Mouse (Mus musculus): ENCODE measurements around the gene Nectin1. TPM values are rescaled to one million over a fixed set of nuclear protein-coding genes. Genes with fewer than 3 reads are reported as not detected.

Gene Nectin1
- polyA plus RNA-seq, 2 experiments, result 1.1 to 1.2 TPM

DNA sequence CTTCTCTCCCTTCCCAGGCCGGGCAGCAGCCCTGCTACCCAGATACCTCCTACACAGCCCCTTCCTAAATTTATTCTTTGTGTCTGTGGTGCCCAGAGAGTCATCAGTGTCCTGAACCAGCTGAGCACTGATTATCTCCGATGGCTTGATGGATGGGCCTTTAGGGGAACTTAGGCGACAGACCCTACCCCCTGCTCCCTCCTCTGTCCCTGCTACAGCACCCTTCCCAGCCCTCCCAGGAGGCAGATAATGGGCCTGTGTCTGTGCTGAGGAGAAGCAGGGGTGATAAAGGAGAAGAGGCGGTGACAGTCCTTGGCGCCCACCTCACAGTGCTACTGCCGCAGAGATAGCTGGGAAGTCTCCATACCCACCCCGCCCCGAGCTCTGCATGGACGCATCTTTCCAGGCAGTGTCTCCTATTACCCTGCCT lies 11.0 kb downstream of the Nectin1 start:
- Histone ChIP-seq H3K27me3 (ENCODE audit: control insufficient read depth, insufficient read depth, low read length) (no peaks in the 10 kb centered on the region), H3K9me3 (ENCODE audit: control insufficient read depth, low read length) (no peaks in the 10 kb centered on the region), H3K27ac (no peak overlapping the region), H3K4me3 (ENCODE audit: insufficient read depth in 1 of 2, low read depth in 2 of 2, low read length in 2 of 2) (no peak overlapping the region), H3K4me1 (replicated peaks; ENCODE audit: control insufficient read depth in 2 of 2, insufficient read depth in 2 of 2, low read length in 1 of 2) (peaks cover 0 to 10% of the 10 kb centered on the region in 2 experiments; a peak in 2 of 4 replicates), H3K36me3 (replicated peaks; ENCODE audit: control insufficient read depth, insufficient read depth, low read depth) (no peaks in the 10 kb centered on the region), H3K4me2 (ENCODE audit: low read depth) (no peak overlapping the region), H3K9ac (replicated peaks) (no peak overlapping the region)
- DNase-seq (ENCODE audit: low read depth in 3 of 3, low spot score in 3 of 3), result no peak
- WGBS (ENCODE audit: insufficient replicate concordance), result 41% methylated on average over 9 of the region's 9 CpGs
- no peak for TF ChIP-seq EP300 (IDR thresholded peaks at IDR 0.05; ENCODE audit: low read depth)
- no peak for TF ChIP-seq CTCF (IDR thresholded peaks at IDR 0.05; ENCODE audit: low read depth)
- no peak for ATAC-seq (ENCODE audit: insufficient read depth)

DNA sequence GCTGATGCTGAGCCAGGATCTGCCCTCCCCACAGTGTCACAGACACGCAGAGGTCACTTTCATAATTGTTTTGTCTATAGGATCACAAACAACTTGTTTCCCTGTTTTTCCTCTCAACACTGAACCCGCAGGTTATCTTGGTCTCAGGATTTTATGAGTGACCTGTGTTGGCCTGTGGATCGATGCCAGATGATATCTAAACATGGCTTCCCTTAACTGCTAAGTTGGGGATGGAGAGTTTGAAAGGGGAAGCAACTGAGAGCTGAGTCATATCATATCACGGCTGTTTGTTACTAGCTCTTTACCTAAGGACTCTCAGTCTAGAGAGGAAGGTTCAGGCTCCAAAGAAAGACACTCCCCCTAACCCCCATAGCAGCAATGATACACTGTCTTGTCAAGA lies 11.7 kb downstream of the Nectin1 start:
- no peak overlapping the region for H3K4me2 ChIP-seq (ENCODE audit: low read depth)
- TF ChIP-seq EP300 (IDR thresholded peaks at IDR 0.05; ENCODE audit: low read depth), result no peak
- no peak for TF ChIP-seq CTCF (IDR thresholded peaks at IDR 0.05; ENCODE audit: low read depth)
- no peaks in the 10 kb centered on the region for H3K27me3 ChIP-seq (ENCODE audit: control insufficient read depth, insufficient read depth, low read length)
- peaks cover 0 to 10% of the 10 kb centered on the region in 2 experiments; a peak in 2 of 4 replicates for H3K4me1 ChIP-seq (replicated peaks; ENCODE audit: control insufficient read depth in 2 of 2, insufficient read depth in 2 of 2, low read length in 1 of 2)
- H3K9ac ChIP-seq (replicated peaks), result no peak overlapping the region
- no peak for DNase-seq (ENCODE audit: low read depth in 3 of 3, low spot score in 3 of 3)
- H3K9me3 ChIP-seq (ENCODE audit: control insufficient read depth, low read length), result no peaks in the 10 kb centered on the region
- WGBS (ENCODE audit: insufficient replicate concordance), result 31% methylated on average over 4 of the region's 4 CpGs
- ATAC-seq (ENCODE audit: insufficient read depth), result no peak
- no peak overlapping the region for H3K4me3 ChIP-seq (ENCODE audit: insufficient read depth in 1 of 2, low read depth in 2 of 2, low read length in 2 of 2)
- H3K36me3 ChIP-seq (replicated peaks; ENCODE audit: control insufficient read depth, insufficient read depth, low read depth), result no peaks in the 10 kb centered on the region
- no peak overlapping the region for H3K27ac ChIP-seq

DNA sequence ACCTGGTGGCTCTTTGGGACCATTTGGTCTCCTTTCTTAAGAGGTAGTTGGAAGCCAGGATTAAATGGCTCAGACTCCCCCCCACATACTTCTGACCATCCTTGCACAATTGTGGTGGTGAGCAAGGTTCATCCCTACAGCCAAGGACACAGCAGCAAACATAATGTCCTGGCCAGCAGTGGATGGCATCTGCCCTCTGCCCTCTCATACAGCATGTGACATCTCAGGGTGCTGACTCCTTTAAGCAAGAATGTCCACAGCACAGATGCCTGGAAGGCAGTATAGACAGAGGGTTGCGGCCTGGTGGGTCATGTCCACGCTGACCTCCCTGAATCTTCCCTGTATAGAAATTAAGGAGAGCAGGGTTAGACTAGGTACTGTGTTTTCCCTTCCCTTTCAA lies 12.1 kb downstream of the Nectin1 start:
- peaks cover 0 to 10% of the 10 kb centered on the region in 2 experiments; a peak in 2 of 4 replicates for H3K4me1 ChIP-seq (replicated peaks; ENCODE audit: control insufficient read depth in 2 of 2, insufficient read depth in 2 of 2, low read length in 1 of 2)
- 0 out of 2 replicates have a peak, but pooled peaks have one; percentile 27 for ATAC-seq (ENCODE audit: insufficient read depth)
- no peak overlapping the region for H3K4me2 ChIP-seq (ENCODE audit: low read depth)
- H3K36me3 ChIP-seq (replicated peaks; ENCODE audit: control insufficient read depth, insufficient read depth, low read depth), result no peaks in the 10 kb centered on the region
- DNase-seq (ENCODE audit: low read depth in 3 of 3, low spot score in 3 of 3), result no peak
- TF ChIP-seq EP300 (IDR thresholded peaks at IDR 0.05; ENCODE audit: low read depth), result no peak
- TF ChIP-seq CTCF (IDR thresholded peaks at IDR 0.05; ENCODE audit: low read depth), result no peak
- no peaks in the 10 kb centered on the region for H3K27me3 ChIP-seq (ENCODE audit: control insufficient read depth, insufficient read depth, low read length)
- 64% methylated on average over 2 of the region's 2 CpGs for WGBS (ENCODE audit: insufficient replicate concordance)
- no peaks in the 10 kb centered on the region for H3K9me3 ChIP-seq (ENCODE audit: control insufficient read depth, low read length)
- no peak overlapping the region for H3K9ac ChIP-seq (replicated peaks)
- H3K4me3 ChIP-seq (ENCODE audit: insufficient read depth in 1 of 2, low read depth in 2 of 2, low read length in 2 of 2), result no peak overlapping the region
- no peak overlapping the region for H3K27ac ChIP-seq

DNA sequence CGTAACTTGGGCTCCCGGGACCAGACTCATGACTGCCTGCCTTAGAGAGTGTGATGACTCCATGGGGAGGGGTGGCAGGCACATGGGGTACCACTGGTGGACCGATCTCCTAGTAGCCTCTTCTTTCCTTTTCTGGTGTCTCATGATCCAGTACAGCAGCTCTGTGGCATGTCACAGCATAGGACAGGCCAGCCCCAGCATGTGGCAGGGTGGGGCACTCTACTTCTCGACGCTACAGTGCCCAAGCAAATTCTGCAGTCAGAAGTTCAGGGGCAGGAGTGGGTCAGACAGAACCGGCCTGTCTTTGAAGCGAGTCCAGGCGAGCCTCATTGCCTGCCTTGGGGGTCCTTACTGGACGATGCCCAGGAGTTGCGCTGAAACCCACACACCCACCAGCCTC lies 13.4 kb downstream of the Nectin1 start:
- Histone ChIP-seq H3K36me3 (replicated peaks; ENCODE audit: control insufficient read depth, insufficient read depth, low read depth) (no peaks in the 10 kb centered on the region), H3K4me3 (ENCODE audit: insufficient read depth in 1 of 2, low read depth in 2 of 2, low read length in 2 of 2) (no peak overlapping the region), H3K4me2 (ENCODE audit: low read depth) (peak overlapping the region; percentile 37), H3K27ac (no peak overlapping the region), H3K9me3 (ENCODE audit: control insufficient read depth, low read length) (no peaks in the 10 kb centered on the region), H3K9ac (replicated peaks) (no peak overlapping the region), H3K4me1 (replicated peaks; ENCODE audit: control insufficient read depth in 2 of 2, insufficient read depth in 2 of 2, low read length in 1 of 2) (peaks cover 0 to 10% of the 10 kb centered on the region in 2 experiments; a peak in 2 of 4 replicates), H3K27me3 (ENCODE audit: control insufficient read depth, insufficient read depth, low read length) (no peaks in the 10 kb centered on the region)
- ATAC-seq (ENCODE audit: insufficient read depth) (no peak), DNase-seq (ENCODE audit: low read depth in 3 of 3, low spot score in 3 of 3) (no peak)
- WGBS (ENCODE audit: insufficient replicate concordance), result 70% methylated on average over 10 of the region's 10 CpGs
- TF ChIP-seq EP300 (IDR thresholded peaks at IDR 0.05; ENCODE audit: low read depth) (no peak), CTCF (IDR thresholded peaks at IDR 0.05; ENCODE audit: low read depth) (no peak)

DNA sequence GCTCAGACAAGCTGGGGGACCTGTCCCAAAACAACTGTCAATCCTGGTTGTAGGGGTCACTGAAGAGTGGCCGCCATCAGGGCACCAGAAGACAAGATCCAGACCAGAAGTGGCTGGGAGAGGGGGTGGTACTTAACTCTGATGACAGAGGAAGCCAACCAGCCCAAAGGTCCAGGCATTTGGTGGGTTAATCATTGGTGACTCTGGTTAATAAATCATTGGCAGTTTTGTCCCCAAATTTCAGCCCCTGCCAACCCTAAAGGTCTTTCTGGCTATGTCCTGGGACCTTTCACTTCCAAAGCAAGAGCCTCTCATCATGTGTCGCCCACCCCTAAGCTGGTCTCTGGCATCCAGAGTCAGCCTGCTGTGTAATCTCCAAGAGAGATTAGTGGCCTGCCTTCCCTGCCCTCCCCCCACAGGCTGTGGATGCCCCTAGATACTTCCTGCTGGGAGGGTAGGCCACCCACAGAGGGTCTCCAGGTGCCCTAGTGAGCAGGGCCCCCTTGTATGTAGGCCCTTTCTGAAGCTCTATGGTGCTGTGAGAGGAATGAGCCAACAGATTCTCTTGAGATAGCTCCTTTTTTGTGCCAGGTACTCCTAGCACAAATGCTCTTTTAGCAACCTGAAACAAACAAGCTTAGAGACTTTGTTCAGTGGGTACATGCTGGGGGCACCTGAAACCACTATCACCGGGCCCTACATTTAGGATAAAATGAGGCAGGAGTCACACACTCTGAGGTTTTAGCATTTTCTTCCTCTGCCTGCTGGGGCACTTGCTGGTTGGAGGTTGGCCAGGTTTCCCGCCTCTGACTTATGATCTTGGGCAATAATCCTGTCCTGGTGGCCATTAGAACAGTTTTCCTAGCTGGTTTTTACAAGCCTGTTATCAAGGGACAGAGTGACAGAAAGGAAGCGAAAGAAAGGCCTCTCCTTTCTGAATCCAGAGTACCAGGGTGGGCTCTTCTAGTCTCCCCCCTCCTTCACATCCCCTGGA lies 14.5 kb downstream of the Nectin1 start:
- Histone ChIP-seq H3K27ac (no peak overlapping the region; the same call in 1 of the 2 replicates), H3K4me3 (ENCODE audit: insufficient read depth in 1 of 2, low read depth in 2 of 2, low read length in 2 of 2) (no peak overlapping the region), H3K4me2 (ENCODE audit: low read depth) (peak overlapping the region; percentile 37), H3K4me1 (replicated peaks; ENCODE audit: control insufficient read depth in 2 of 2, insufficient read depth in 2 of 2, low read length in 1 of 2) (peaks cover 0 to 10% of the 10 kb centered on the region in 2 experiments; a peak in 2 of 4 replicates), H3K27me3 (ENCODE audit: control insufficient read depth, insufficient read depth, low read length) (no peaks in the 10 kb centered on the region), H3K36me3 (replicated peaks; ENCODE audit: control insufficient read depth, insufficient read depth, low read depth) (no peaks in the 10 kb centered on the region), H3K9me3 (ENCODE audit: control insufficient read depth, low read length) (no peaks in the 10 kb centered on the region), H3K9ac (replicated peaks) (no peak overlapping the region)
- no peak for TF ChIP-seq EP300 (IDR thresholded peaks at IDR 0.05; ENCODE audit: low read depth)
- no peak for TF ChIP-seq CTCF (IDR thresholded peaks at IDR 0.05; ENCODE audit: low read depth)
- WGBS (ENCODE audit: insufficient replicate concordance), result 31% methylated on average over 5 of the region's 5 CpGs
- DNase-seq (ENCODE audit: low read depth in 3 of 3, low spot score in 3 of 3), result no peak
- ATAC-seq (ENCODE audit: insufficient read depth), result peak; percentile 50; the same call in 1 of the 2 replicates

Measured in liver, embryonic 14.5 days (tissue).